Comparison of ENCODE assay signal across 10 mouse cellular contexts in genomic region chrX:136639754-136640153, GRCm38 (mm10). TPM values are rescaled to one million over a fixed set of nuclear protein-coding genes. Genes with fewer than 3 reads are reported as not detected.
A peak's percentile ranks its signal among the peaks of the same experiment; 100 is the strongest.
DNase-seq lines count a peak whose midpoint lies in the region; ATAC-seq lines count a peak whose summit lies in the region.
"Had no signal": no experiment of that assay in that cellular context is flagged by ENCODE, and none has a peak within 500 bp of the region (broad histone marks: within the 10 kb centered on the region; RNA-seq: fewer than 3 reads in every experiment).

No protein-coding gene starts in this region.

- peak overlapping the region; percentile 31; the same call in 1 of the 2 replicates for H3K4me2 ChIP-seq in heart, embryonic 13.5 days
- no peak overlapping the region for H3K4me2 ChIP-seq in neural tube, embryonic 15.5 days
- H3K4me2 ChIP-seq: limb, embryonic 15.5 days had no signal

- no peaks in the 10 kb centered on the region for H3K36me3 ChIP-seq in heart, embryonic 13.5 days
- H3K36me3 ChIP-seq in neural tube, embryonic 15.5 days: no peaks in the 10 kb centered on the region
- H3K36me3 ChIP-seq: G1E; limb, embryonic 15.5 days had no signal

- H3K4me1 ChIP-seq in heart, embryonic 13.5 days: no peaks in the 10 kb centered on the region
- no peaks in the 10 kb centered on the region for H3K4me1 ChIP-seq in neural tube, embryonic 15.5 days
- H3K4me1 ChIP-seq: limb, embryonic 15.5 days had no signal

- H3K9me3 ChIP-seq in heart, embryonic 13.5 days: no peaks in the 10 kb centered on the region
- H3K9me3 ChIP-seq in neural tube, embryonic 15.5 days (replicated peaks): no peaks in the 10 kb centered on the region
- H3K9me3 ChIP-seq: G1E; limb, embryonic 15.5 days had no signal

- H3K27me3 ChIP-seq in heart, embryonic 13.5 days (replicated peaks): no peaks in the 10 kb centered on the region
- H3K27me3 ChIP-seq in neural tube, embryonic 15.5 days (replicated peaks): no peaks in the 10 kb centered on the region
- H3K27me3 ChIP-seq: limb, embryonic 15.5 days had no signal

- H3K9ac ChIP-seq in heart, embryonic 13.5 days: no peak overlapping the region
- no peak overlapping the region for H3K9ac ChIP-seq in neural tube, embryonic 15.5 days (replicated peaks)
- H3K9ac ChIP-seq: limb, embryonic 15.5 days had no signal

- WGBS in heart, embryonic 13.5 days: 28% methylated on average over 4 of the region's 6 CpGs
- 42% methylated on average over 5 of the region's 6 CpGs for WGBS in neural tube, embryonic 15.5 days

- no peak for DNase-seq in heart, adult 9 months (ENCODE audit: low spot score in 2 of 2)
- DNase-seq in embryo, embryonic 10.5 days (ENCODE audit: low spot score): peak; percentile 28
- DNase-seq in left cerebral cortex, adult 9 months (ENCODE audit: low spot score in 2 of 2): peak; percentile 25 to 44
- DNase-seq in right cerebral cortex, postnatal 14 days: peak; percentile 5
- DNase-seq in thymus, postnatal 25 days: no peak
- DNase-seq in urinary bladder, postnatal 25 days (ENCODE audit: low spot score): no peak

- no peak overlapping the region for H3K4me3 ChIP-seq in heart, embryonic 13.5 days
- no peak overlapping the region for H3K4me3 ChIP-seq in neural tube, embryonic 15.5 days (replicated peaks)
- H3K4me3 ChIP-seq: limb, embryonic 15.5 days had no signal

- H3K27ac ChIP-seq in heart, embryonic 13.5 days (replicated peaks): no peak overlapping the region
- H3K27ac ChIP-seq in neural tube, embryonic 15.5 days (replicated peaks): no peak overlapping the region
- H3K27ac ChIP-seq: limb, embryonic 15.5 days had no signal

- no peak for ATAC-seq in heart, embryonic 13.5 days (ENCODE audit: extremely low read depth, insufficient number of reproducible peaks, low FRiP score, low TSS enrichment)
- no peak for ATAC-seq in neural tube, embryonic 15.5 days (ENCODE audit: low FRiP score)

RNA-seq across cellular contexts. Expression of gene Tceal3, which starts 49.1 kb away (rescaled TPM):
- polyA plus RNA-seq in heart, embryonic 13.5 days (2015; fragmentation: Nextera tagmentation; extraction: Ambion mirVana): 3.9 and 5.2 TPM in 2 replicates
- polyA plus RNA-seq in neural tube, embryonic 15.5 days (2015; fragmentation: Nextera tagmentation; extraction: Ambion mirVana): 75.6 and 89.4 TPM in 2 replicates
- polyA plus RNA-seq: G1E had no signal

Comparison
In these comparisons a context has a peak if more than half of its experiments do, and no peak if none do; other contexts are left out.
1. DNase-seq: peak in embryo, embryonic 10.5 days (single experiment), left cerebral cortex, adult 9 months (2 of 2) and right cerebral cortex, postnatal 14 days (single experiment); none in heart, adult 9 months (0 of 2), thymus, postnatal 25 days (single experiment) and urinary bladder, postnatal 25 days (single experiment).
2. RNA of gene Tceal3, which starts 49.1 kb away (polyA plus RNA-seq): 75.6 to 89.4 TPM in neural tube, embryonic 15.5 days; 3.9 to 5.2 TPM in heart, embryonic 13.5 days; every median in the first group is over 10 times any median in the second.